Mouse (Mus musculus) intestine, embryonic 15.5 days (tissue): ENCODE measurements around the gene Sp7. TPM values are rescaled to one million over a fixed set of nuclear protein-coding genes. Genes with fewer than 3 reads are reported as not detected.
"Not testable (repeated sequence)": the region's sequence is repeated elsewhere in the genome, so short reads cannot be mapped to it uniquely, and the experiment has no call there.

Experiments used
- ATAC-seq: fragments of 200-750 bp; cut with Nextera tagmentation; 2 replicates; pipeline ENCODE4 v1.8.0; 2017; ENCODE audit warnings: moderate TSS enrichment, moderate library complexity
- H3K27ac ChIP-seq: fragments of 300-500 bp; sonication (generic); 2 replicates; pipeline ENCODE4 v1.5.1; 2015; ENCODE audit warnings: mild to moderate bottlenecking, inconsistent platforms
- H3K27me3 ChIP-seq: fragments of 300-500 bp; sonication (generic); replicated peaks from 2 replicates; pipeline ENCODE4 v1.6.1; 2015; ENCODE audit warnings: inconsistent platforms
- H3K36me3 ChIP-seq: fragments of 300-500 bp; sonication (generic); 2 replicates; pipeline ENCODE4 v1.6.1; 2015; ENCODE audit warnings: inconsistent platforms
- H3K4me1 ChIP-seq: fragments of 300-500 bp; sonication (generic); replicated peaks from 2 replicates; pipeline ENCODE4 v1.6.1; 2015; ENCODE audit warnings: inconsistent platforms
- H3K4me2 ChIP-seq: fragments of 300-500 bp; sonication (generic); replicated peaks from 2 replicates; pipeline ENCODE4 v1.6.1; 2015; ENCODE audit warnings: mild to moderate bottlenecking, inconsistent platforms
- H3K4me3 ChIP-seq: fragments of 300-500 bp; sonication (generic); replicated peaks from 2 replicates; pipeline ENCODE4 v1.5.1; 2015; ENCODE audit warnings: inconsistent platforms
- H3K9ac ChIP-seq: fragments of 300-500 bp; sonication (generic); 2 replicates; pipeline ENCODE4 v1.6.1; 2015; ENCODE audit warnings: inconsistent platforms
- H3K9me3 ChIP-seq: fragments of 300-500 bp; sonication (generic); 2 replicates; pipeline ENCODE4 v1.6.1; 2016; ENCODE audit warnings: inconsistent platforms
- WGBS: fragments of 180-500 bp; shearing (Covaris S2); methylation state at CpG from one replicate; pipeline ENCODE4 v1.1.7; 2015; 5-methylcytosine and 5-hydroxymethylcytosine counted together
- polyA plus RNA-seq: library from polyadenylated mRNA; unstranded; fragments of >200 nt; fragmentation: Nextera tagmentation; extraction: Ambion mirVana; gene quantifications from 2 replicates; pipeline ENCODE4 v1.2.1, GENCODE M21; 2015

Sp7 gene
- polyA plus RNA-seq, 1 experiment from 2014 or later, result 0.68 TPM

DNA sequence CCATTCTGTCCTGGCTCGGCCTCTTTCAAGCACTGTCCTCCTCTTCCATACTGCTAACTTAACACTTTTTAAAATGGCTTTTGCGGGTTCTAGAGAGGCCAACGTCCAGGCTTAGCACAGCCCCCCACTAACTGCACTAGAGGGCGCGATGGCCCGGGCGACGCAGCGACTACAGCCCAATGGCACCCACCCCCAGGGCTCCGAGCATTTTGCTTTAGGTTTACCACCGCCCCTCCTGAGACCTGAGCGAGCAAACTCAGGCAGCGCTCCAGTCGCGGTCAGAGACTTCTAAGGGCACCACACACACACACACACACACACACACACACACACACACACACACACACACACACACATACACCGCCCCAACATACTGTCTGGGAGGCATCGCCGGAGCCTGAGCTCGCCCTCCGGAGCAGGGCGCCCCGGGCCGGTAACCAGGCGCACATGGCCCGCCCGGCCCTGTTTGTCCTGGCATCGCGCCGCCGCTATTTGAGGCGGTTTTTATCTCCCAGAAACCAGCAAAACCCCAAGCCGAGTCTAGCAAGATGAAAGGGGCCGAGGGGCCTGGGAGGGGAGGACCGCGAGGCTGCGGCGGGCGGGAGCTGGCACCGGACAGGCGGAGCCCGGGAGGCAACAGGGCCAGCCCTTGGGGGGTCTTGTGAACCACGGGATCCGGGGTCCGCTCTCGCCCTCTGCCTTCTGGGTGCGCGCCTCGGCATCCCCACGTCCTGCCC lies 11.7 kb downstream of the Sp7 start:
- Histone ChIP-seq H3K9ac (peak overlapping the region; percentile 66), H3K27me3 (peaks cover 37% of the 10 kb centered on the region), H3K27ac (peak overlapping the region; percentile 71), H3K9me3 (no peaks in the 10 kb centered on the region), H3K4me2 (peak overlapping the region; percentile 99), H3K36me3 (no peaks in the 10 kb centered on the region), H3K4me1 (peaks cover 25% of the 10 kb centered on the region), H3K4me3 (peak overlapping the region; percentile 53)
- WGBS, result under 1% methylated on average over 49 of the region's 49 CpGs
- ATAC-seq, result peak; percentile 57

- H3K4me1 ChIP-seq, result peaks cover 31% of the 10 kb centered on the region
- WGBS, result 83% methylated on average over 2 of the region's 2 CpGs
- no peaks in the 10 kb centered on the region for H3K36me3 ChIP-seq
- no peaks in the 10 kb centered on the region for H3K9me3 ChIP-seq
- H3K27me3 ChIP-seq, result peaks cover 36% of the 10 kb centered on the region
- H3K9ac ChIP-seq, result no peak overlapping the region
- no peak overlapping the region for H3K4me3 ChIP-seq
- no peak overlapping the region for H3K4me2 ChIP-seq
- H3K27ac ChIP-seq, result no peak overlapping the region
- no peak for ATAC-seq
These were observed 13.0 kb downstream of the Sp7 start for GRCm38 (mm10) chr15:102353986-102354385.

DNA sequence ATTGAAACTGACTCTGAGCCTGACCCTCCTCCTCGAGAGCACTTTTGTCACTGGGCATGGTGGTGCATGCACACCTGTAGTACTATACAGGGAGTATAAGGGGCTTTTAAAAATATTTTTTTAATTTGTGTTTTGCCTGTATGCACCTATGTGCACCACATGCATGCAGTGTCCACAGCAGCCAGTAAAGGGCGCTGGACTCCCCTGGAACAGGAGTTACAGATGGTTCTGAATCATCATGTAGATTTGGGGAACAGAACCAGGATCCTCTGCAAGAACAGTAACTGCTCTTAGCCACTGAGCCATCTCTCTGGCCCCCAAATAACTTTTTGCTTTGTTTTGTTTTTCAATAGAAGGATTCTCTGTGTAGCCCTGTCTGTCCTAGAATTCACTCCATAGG lies 14.8 kb downstream of the Sp7 start:
- H3K36me3 ChIP-seq, result no peaks in the 10 kb centered on the region
- H3K4me2 ChIP-seq, result no peak overlapping the region
- ATAC-seq, result no peak
- WGBS, result 59% methylated on average over 2 of the region's 2 CpGs
- no peak overlapping the region for H3K4me3 ChIP-seq
- peaks cover 21% of the 10 kb centered on the region for H3K4me1 ChIP-seq
- H3K9ac ChIP-seq, result no peak overlapping the region
- H3K27me3 ChIP-seq, result peaks cover 18% of the 10 kb centered on the region
- H3K27ac ChIP-seq, result no peak overlapping the region
- no peaks in the 10 kb centered on the region for H3K9me3 ChIP-seq

DNA sequence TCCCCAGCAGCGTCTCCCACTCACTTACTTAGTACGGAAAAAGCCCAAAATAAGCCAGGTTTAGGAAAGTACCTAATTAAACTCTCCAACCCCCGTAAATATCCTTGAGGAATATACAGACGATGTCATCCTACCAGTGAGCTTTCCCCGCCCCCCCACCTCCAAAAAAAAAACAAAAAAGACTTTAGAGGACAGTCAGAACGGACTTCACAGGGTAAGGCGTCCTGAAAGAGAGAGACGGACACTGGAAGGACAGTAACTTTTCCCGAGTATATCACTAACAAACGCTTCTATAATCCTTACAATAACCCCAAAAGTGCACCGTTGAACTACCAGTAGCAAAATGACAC lies 16.1 kb downstream of the Sp7 start:
- Histone ChIP-seq H3K27me3 (peaks cover 5% of the 10 kb centered on the region; the same call in 1 of the 2 replicates), H3K4me2 (peak overlapping the region; percentile 79), H3K4me1 (peaks cover 17% of the 10 kb centered on the region), H3K9ac (peak overlapping the region; percentile 18; the same call in 1 of the 2 replicates), H3K9me3 (no peaks in the 10 kb centered on the region), H3K36me3 (no peaks in the 10 kb centered on the region; the same call in none of the 2 replicates), H3K4me3 (peak overlapping the region; percentile 58), H3K27ac (no peak overlapping the region)
- ATAC-seq, result peak; percentile 39
- WGBS, result 9% methylated on average over 11 of the region's 11 CpGs

- peak; percentile 89 for ATAC-seq
- Histone ChIP-seq H3K27me3 (no peaks in the 10 kb centered on the region), H3K4me2 (peak within 1 kb of the TSS; percentile 79), H3K4me1 (peaks cover 13% of the 10 kb centered on the region), H3K36me3 (no peaks in the 10 kb centered on the region; the same call in none of the 2 replicates), H3K9me3 (no peaks in the 10 kb centered on the region), H3K27ac (peak within 1 kb of the TSS; percentile 15; the same call in 1 of the 2 replicates), H3K4me3 (peak within 1 kb of the TSS; percentile 58), H3K9ac (peak within 1 kb of the TSS; percentile 63)
- WGBS, result under 1% methylated on average over 56 of the region's 56 CpGs
These were observed 16.6 kb downstream of the Sp7 start, which contains the start of gene Aaas for GRCm38 (mm10) chr15:102350138-102350941. TSS of gene Aaas (minus strand) at chr15:102350771.

DNA sequence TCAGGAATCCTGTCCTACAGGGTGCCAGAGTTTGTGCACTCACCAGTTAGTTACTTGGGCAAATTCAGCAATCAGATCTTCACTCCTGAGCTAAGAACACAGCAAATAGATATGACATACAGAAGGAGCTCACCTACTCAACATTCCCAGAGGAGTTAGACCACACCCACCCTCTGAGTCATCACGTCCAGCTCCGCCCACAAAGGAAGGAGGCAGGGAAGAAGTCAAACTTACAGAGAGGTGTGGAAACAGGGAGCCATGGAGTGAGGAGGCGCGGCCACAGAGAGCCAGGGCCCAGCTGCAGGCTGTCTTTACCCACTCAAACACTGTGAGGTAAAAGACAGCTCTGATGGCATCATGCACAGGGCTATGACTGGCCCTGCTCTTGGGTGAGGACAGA lies 20.5 kb downstream of the Sp7 start:
- H3K36me3 ChIP-seq, result peaks cover 6% of the 10 kb centered on the region
- 65% methylated on average over 4 of the region's 4 CpGs for WGBS
- no peak overlapping the region for H3K9ac ChIP-seq
- no peaks in the 10 kb centered on the region for H3K9me3 ChIP-seq
- H3K27me3 ChIP-seq, result no peaks in the 10 kb centered on the region
- H3K4me1 ChIP-seq, result peaks cover 9% of the 10 kb centered on the region
- ATAC-seq, result no peak
- H3K4me3 ChIP-seq, result no peak overlapping the region
- H3K4me2 ChIP-seq, result no peak overlapping the region
- H3K27ac ChIP-seq, result no peak overlapping the region

DNA sequence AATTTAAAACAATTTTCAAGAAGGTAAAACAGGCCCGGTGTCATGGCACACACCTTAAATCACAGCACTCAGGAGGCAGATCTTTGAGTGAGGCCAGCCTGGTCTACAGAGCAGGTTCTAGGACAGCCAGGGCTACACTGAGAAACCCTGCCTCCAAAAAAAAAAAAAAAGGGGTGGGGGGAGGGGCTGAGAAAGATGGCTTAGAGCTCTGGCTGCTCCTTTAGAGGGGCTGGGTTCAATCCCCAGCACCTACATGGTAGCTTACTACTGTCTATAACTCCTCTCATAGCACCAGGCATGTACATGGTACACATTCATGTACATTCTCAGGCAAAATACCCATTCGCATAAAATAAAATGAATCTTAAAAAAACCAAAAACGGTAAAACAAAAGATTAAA lies 22.5 kb downstream of the Sp7 start:
- no peak overlapping the region for H3K4me3 ChIP-seq
- H3K27me3 ChIP-seq, result no peaks in the 10 kb centered on the region
- H3K4me2 ChIP-seq, result no peak overlapping the region
- H3K9ac ChIP-seq, result no peak overlapping the region
- H3K36me3 ChIP-seq, result peaks cover 9% of the 10 kb centered on the region
- no peaks in the 10 kb centered on the region for H3K4me1 ChIP-seq
- H3K9me3 ChIP-seq, result no peaks in the 10 kb centered on the region
- 97% methylated on average over 3 of the region's 3 CpGs for WGBS
- ATAC-seq, result no peak
- H3K27ac ChIP-seq, result no peak overlapping the region

GRCm38 (mm10) chr15:102341580-102341979 lies 25.4 kb downstream of the Sp7 start:
- WGBS, result 18% methylated on average over 1 of the region's 1 CpGs
- Histone ChIP-seq H3K9me3 (no peaks in the 10 kb centered on the region), H3K9ac (no peak overlapping the region), H3K4me3 (no peak overlapping the region), H3K4me2 (no peak overlapping the region), H3K27ac (no peak overlapping the region), H3K27me3 (no peaks in the 10 kb centered on the region), H3K4me1 (no peaks in the 10 kb centered on the region), H3K36me3 (peaks cover 34% of the 10 kb centered on the region)
- ATAC-seq, result no peak

- 53% methylated on average over 5 of the region's 5 CpGs for WGBS
- ATAC-seq, result no peak
- no peak overlapping the region for H3K9ac ChIP-seq
These were observed 27.4 kb downstream of the Sp7 start for GRCm38 (mm10) chr15:102339612-102340011.

DNA sequence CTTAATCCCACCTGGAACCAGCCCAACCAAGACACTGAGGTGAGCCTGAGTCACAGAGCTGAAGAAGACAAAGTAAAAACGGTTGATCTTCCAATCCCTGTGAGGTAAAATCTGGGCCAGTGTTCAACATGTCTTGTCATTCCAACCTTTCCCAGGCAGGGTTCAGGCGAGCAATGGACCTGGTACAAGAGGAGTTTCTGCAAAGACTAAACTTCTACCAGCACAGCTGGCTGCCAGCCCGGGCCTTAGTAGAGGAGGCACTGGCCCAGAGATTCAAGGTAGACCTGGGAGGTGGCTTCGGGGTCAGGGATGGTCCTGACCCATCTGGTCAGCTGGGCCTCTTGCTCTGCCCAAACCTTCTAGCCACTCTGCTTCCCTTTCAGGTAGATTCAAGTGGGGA lies 30.0 kb downstream of the Sp7 start:
- no peaks in the 10 kb centered on the region for H3K9me3 ChIP-seq
- no peak overlapping the region for H3K9ac ChIP-seq
- no peaks in the 10 kb centered on the region for H3K27me3 ChIP-seq
- peaks cover 12% of the 10 kb centered on the region for H3K4me1 ChIP-seq
- 79% methylated on average over 4 of the region's 4 CpGs for WGBS
- H3K4me3 ChIP-seq, result no peak overlapping the region
- peaks cover 43% of the 10 kb centered on the region for H3K36me3 ChIP-seq
- H3K27ac ChIP-seq, result no peak overlapping the region
- ATAC-seq, result no peak
- H3K4me2 ChIP-seq, result no peak overlapping the region

More at GRCm38 (mm10) chr15:102339612-102340011, 27.4 kb downstream of the Sp7 start:
- H3K27me3 ChIP-seq, result no peaks in the 10 kb centered on the region
- H3K9me3 ChIP-seq, result no peaks in the 10 kb centered on the region
- H3K4me2 ChIP-seq, result no peak overlapping the region
- peaks cover 43% of the 10 kb centered on the region for H3K36me3 ChIP-seq
- H3K27ac ChIP-seq, result no peak overlapping the region
- no peak overlapping the region for H3K4me3 ChIP-seq
- no peaks in the 10 kb centered on the region for H3K4me1 ChIP-seq

DNA sequence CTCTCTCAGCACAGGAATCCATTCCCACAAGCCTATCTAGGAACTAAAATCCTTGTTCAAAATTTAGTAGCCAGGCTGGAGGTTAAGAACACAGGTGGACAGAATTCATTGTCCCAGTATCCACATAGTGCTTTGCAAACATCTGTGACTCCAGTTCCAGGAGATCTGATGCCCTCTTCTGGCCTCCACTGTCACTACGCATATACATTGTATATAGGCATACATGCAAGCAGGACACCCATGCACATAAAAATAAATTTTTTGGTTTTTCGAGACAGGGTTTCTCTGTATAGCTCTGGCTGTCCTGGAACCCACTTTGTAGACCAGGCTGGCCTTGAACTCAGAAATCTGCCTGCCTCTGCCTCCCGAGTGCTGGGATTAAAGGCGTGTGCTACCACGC lies 31.1 kb downstream of the Sp7 start:
- Histone ChIP-seq H3K36me3 (peaks cover 43% of the 10 kb centered on the region), H3K4me1 (peaks cover 15% of the 10 kb centered on the region)
- ATAC-seq, H3K9ac ChIP-seq, H3K27me3 ChIP-seq, H3K4me3 ChIP-seq, H3K9me3 ChIP-seq, H3K27ac ChIP-seq, H3K4me2 ChIP-seq: not testable (repeated sequence)
- 93% methylated on average over 5 of the region's 5 CpGs for WGBS

GRCm38 (mm10) chr15:102335254-102335653 lies 31.7 kb downstream of the Sp7 start:
- Histone ChIP-seq H3K4me1 (peaks cover 15% of the 10 kb centered on the region), H3K4me3 (no peak overlapping the region), H3K4me2 (no peak overlapping the region), H3K36me3 (peaks cover 45% of the 10 kb centered on the region), H3K9ac (no peak overlapping the region), H3K27ac (no peak overlapping the region), H3K9me3 (no peaks in the 10 kb centered on the region), H3K27me3 (no peaks in the 10 kb centered on the region)
- 83% methylated on average over 8 of the region's 8 CpGs for WGBS
- ATAC-seq, result no peak
